Mouse (Mus musculus): ENCODE results near the gene Olfr561. TPM values are rescaled to one million over a fixed set of nuclear protein-coding genes. Genes with fewer than 3 reads are reported as not detected.

Gene Olfr561
- polyA plus RNA-seq (2014; fragmentation: Illumina TruSeq; extraction: RNeasy Lipid Tissue Mini Kit (QIAGEN cat#74804); ENCODE audit: low read depth, low replicate concordance) = not detected

DNA sequence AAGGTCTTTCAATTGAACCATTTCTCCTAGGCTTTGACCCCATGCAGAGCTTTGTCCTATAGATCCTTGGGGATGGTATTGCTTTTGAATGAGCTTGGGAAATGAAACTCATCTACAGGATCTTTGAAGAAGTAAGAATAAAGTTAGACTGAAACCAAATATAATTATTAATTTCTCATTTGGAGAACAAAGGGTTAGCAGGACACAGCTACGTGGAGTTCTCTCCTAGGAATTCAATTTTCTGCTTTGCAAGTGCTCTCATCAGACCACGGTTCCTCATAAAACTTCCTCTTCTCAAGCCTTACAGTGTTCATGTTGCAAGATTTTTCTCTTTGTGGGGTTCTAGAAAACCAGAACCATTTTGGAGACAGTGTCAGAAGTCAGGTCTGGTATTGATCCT lies at the start of gene Olfr561:
TSS of gene Olfr561 (plus strand) at position 301 of the 400 bp plus-strand sequence.

GRCm38 (mm10) chr7:102727391-102727790 lies 43.6 kb upstream of the Olfr561 start, which contains the start of gene Olfr559:
Gene Olfr559, minus strand, starts transcription at chr7:102727491.

GRCm38 (mm10) chr7:102759266-102759665 lies 11.8 kb upstream of the Olfr561 start, which contains the start of the genes Olfr560 and Olfr78:
Gene Olfr560, minus strand, starts transcription at chr7:102759366.
Gene Olfr78, minus strand, starts transcription at chr7:102759471.

GRCm38 (mm10) chr7:102803180-102803579 lies 32.2 kb downstream of the Olfr561 start, which contains the start of gene Olfr564:
Gene Olfr564, plus strand, starts transcription at chr7:102803480.

Other genes starting within 250 kb of the Olfr561 start
- not detected for gene Olfr547, start 236.5 kb upstream of the Olfr561 start, polyA plus RNA-seq (2014; fragmentation: Illumina TruSeq; extraction: RNeasy Lipid Tissue Mini Kit (QIAGEN cat#74804); ENCODE audit: low read depth, low replicate concordance)
- gene Olfr548-ps1, start 230.3 kb upstream of the Olfr561 start, polyA plus RNA-seq (2014; fragmentation: Illumina TruSeq; extraction: RNeasy Lipid Tissue Mini Kit (QIAGEN cat#74804); ENCODE audit: low read depth, low replicate concordance) = not detected
- gene Olfr549, start 221.4 kb upstream of the Olfr561 start, polyA plus RNA-seq (2014; fragmentation: Illumina TruSeq; extraction: RNeasy Lipid Tissue Mini Kit (QIAGEN cat#74804); ENCODE audit: low read depth, low replicate concordance) = not detected
- 6.7 TPM for gene Trim21, start 205.7 kb upstream of the Olfr561 start, polyA plus RNA-seq (2014; fragmentation: Illumina TruSeq; extraction: RNeasy Lipid Tissue Mini Kit (QIAGEN cat#74804); ENCODE audit: low read depth, low replicate concordance)
- gene Olfr550, start 199.8 kb upstream of the Olfr561 start, polyA plus RNA-seq (2014; fragmentation: Illumina TruSeq; extraction: RNeasy Lipid Tissue Mini Kit (QIAGEN cat#74804); ENCODE audit: low read depth, low replicate concordance) = not detected
- not detected for gene Olfr551, start 179.3 kb upstream of the Olfr561 start, polyA plus RNA-seq (2014; fragmentation: Illumina TruSeq; extraction: RNeasy Lipid Tissue Mini Kit (QIAGEN cat#74804); ENCODE audit: low read depth, low replicate concordance)
- not detected for gene Olfr552, start 173.5 kb upstream of the Olfr561 start, polyA plus RNA-seq (2014; fragmentation: Illumina TruSeq; extraction: RNeasy Lipid Tissue Mini Kit (QIAGEN cat#74804); ENCODE audit: low read depth, low replicate concordance)
- not detected for gene Olfr553, start 153.0 kb upstream of the Olfr561 start, polyA plus RNA-seq (2014; fragmentation: Illumina TruSeq; extraction: RNeasy Lipid Tissue Mini Kit (QIAGEN cat#74804); ENCODE audit: low read depth, low replicate concordance)
- gene Olfr554, start 132.8 kb upstream of the Olfr561 start, polyA plus RNA-seq (2014; fragmentation: Illumina TruSeq; extraction: RNeasy Lipid Tissue Mini Kit (QIAGEN cat#74804); ENCODE audit: low read depth, low replicate concordance) = not detected
- not detected for gene Olfr555, start 112.4 kb upstream of the Olfr561 start, polyA plus RNA-seq (2014; fragmentation: Illumina TruSeq; extraction: RNeasy Lipid Tissue Mini Kit (QIAGEN cat#74804); ENCODE audit: low read depth, low replicate concordance)
- not detected for gene Olfr556, start 106.3 kb upstream of the Olfr561 start, polyA plus RNA-seq (2014; fragmentation: Illumina TruSeq; extraction: RNeasy Lipid Tissue Mini Kit (QIAGEN cat#74804); ENCODE audit: low read depth, low replicate concordance)
- gene Trim68, start 83.9 kb upstream of the Olfr561 start, polyA plus RNA-seq (2014; fragmentation: Illumina TruSeq; extraction: RNeasy Lipid Tissue Mini Kit (QIAGEN cat#74804); ENCODE audit: low read depth, low replicate concordance) = 23.3 TPM
- not detected for gene Olfr557, start 75.3 kb upstream of the Olfr561 start, polyA plus RNA-seq (2014; fragmentation: Illumina TruSeq; extraction: RNeasy Lipid Tissue Mini Kit (QIAGEN cat#74804); ENCODE audit: low read depth, low replicate concordance)
- gene Olfr558, start 69.0 kb upstream of the Olfr561 start, polyA plus RNA-seq (2014; fragmentation: Illumina TruSeq; extraction: RNeasy Lipid Tissue Mini Kit (QIAGEN cat#74804); ENCODE audit: low read depth, low replicate concordance) = 6.0 TPM
- gene Olfr33, start 52.2 kb upstream of the Olfr561 start, polyA plus RNA-seq (2014; fragmentation: Illumina TruSeq; extraction: RNeasy Lipid Tissue Mini Kit (QIAGEN cat#74804); ENCODE audit: low read depth, low replicate concordance) = not detected
- not detected for gene Olfr559, start 43.7 kb upstream of the Olfr561 start, polyA plus RNA-seq (2014; fragmentation: Illumina TruSeq; extraction: RNeasy Lipid Tissue Mini Kit (QIAGEN cat#74804); ENCODE audit: low read depth, low replicate concordance)
- gene Olfr560, start 11.9 kb upstream of the Olfr561 start, polyA plus RNA-seq (2014; fragmentation: Illumina TruSeq; extraction: RNeasy Lipid Tissue Mini Kit (QIAGEN cat#74804); ENCODE audit: low read depth, low replicate concordance) = 0.39 TPM
- 3.1 TPM for gene Olfr78, start 11.8 kb upstream of the Olfr561 start, polyA plus RNA-seq (2014; fragmentation: Illumina TruSeq; extraction: RNeasy Lipid Tissue Mini Kit (QIAGEN cat#74804); ENCODE audit: low read depth, low replicate concordance)
- gene Olfr564, start 32.3 kb downstream of the Olfr561 start, polyA plus RNA-seq (2014; fragmentation: Illumina TruSeq; extraction: RNeasy Lipid Tissue Mini Kit (QIAGEN cat#74804); ENCODE audit: low read depth, low replicate concordance) = not detected
- gene Olfr566, start 87.5 kb downstream of the Olfr561 start, polyA plus RNA-seq (2014; fragmentation: Illumina TruSeq; extraction: RNeasy Lipid Tissue Mini Kit (QIAGEN cat#74804); ENCODE audit: low read depth, low replicate concordance) = not detected
- gene Olfr568, start 105.9 kb downstream of the Olfr561 start, polyA plus RNA-seq (2014; fragmentation: Illumina TruSeq; extraction: RNeasy Lipid Tissue Mini Kit (QIAGEN cat#74804); ENCODE audit: low read depth, low replicate concordance) = not detected
- gene Olfr569, start 119.7 kb downstream of the Olfr561 start, polyA plus RNA-seq (2014; fragmentation: Illumina TruSeq; extraction: RNeasy Lipid Tissue Mini Kit (QIAGEN cat#74804); ENCODE audit: low read depth, low replicate concordance) = not detected
- gene Olfr570, start 123.4 kb downstream of the Olfr561 start, polyA plus RNA-seq (2014; fragmentation: Illumina TruSeq; extraction: RNeasy Lipid Tissue Mini Kit (QIAGEN cat#74804); ENCODE audit: low read depth, low replicate concordance) = not detected
- not detected for gene Olfr571, start 146.3 kb downstream of the Olfr561 start, polyA plus RNA-seq (2014; fragmentation: Illumina TruSeq; extraction: RNeasy Lipid Tissue Mini Kit (QIAGEN cat#74804); ENCODE audit: low read depth, low replicate concordance)
- not detected for gene Olfr572, start 153.2 kb downstream of the Olfr561 start, polyA plus RNA-seq (2014; fragmentation: Illumina TruSeq; extraction: RNeasy Lipid Tissue Mini Kit (QIAGEN cat#74804); ENCODE audit: low read depth, low replicate concordance)
- gene Olfr573-ps1, start 171.4 kb downstream of the Olfr561 start, polyA plus RNA-seq (2014; fragmentation: Illumina TruSeq; extraction: RNeasy Lipid Tissue Mini Kit (QIAGEN cat#74804); ENCODE audit: low read depth, low replicate concordance) = not detected
- not detected for gene Olfr574, start 177.2 kb downstream of the Olfr561 start, polyA plus RNA-seq (2014; fragmentation: Illumina TruSeq; extraction: RNeasy Lipid Tissue Mini Kit (QIAGEN cat#74804); ENCODE audit: low read depth, low replicate concordance)
- gene Olfr575, start 187.6 kb downstream of the Olfr561 start, polyA plus RNA-seq (2014; fragmentation: Illumina TruSeq; extraction: RNeasy Lipid Tissue Mini Kit (QIAGEN cat#74804); ENCODE audit: low read depth, low replicate concordance) = not detected
- not detected for gene Olfr576, start 191.4 kb downstream of the Olfr561 start, polyA plus RNA-seq (2014; fragmentation: Illumina TruSeq; extraction: RNeasy Lipid Tissue Mini Kit (QIAGEN cat#74804); ENCODE audit: low read depth, low replicate concordance)
- not detected for gene Olfr577, start 204.7 kb downstream of the Olfr561 start, polyA plus RNA-seq (2014; fragmentation: Illumina TruSeq; extraction: RNeasy Lipid Tissue Mini Kit (QIAGEN cat#74804); ENCODE audit: low read depth, low replicate concordance)
- gene Olfr578, start 218.1 kb downstream of the Olfr561 start, polyA plus RNA-seq (2014; fragmentation: Illumina TruSeq; extraction: RNeasy Lipid Tissue Mini Kit (QIAGEN cat#74804); ENCODE audit: low read depth, low replicate concordance) = not detected